Mouse (Mus musculus) adrenal gland, adult 18-20 months (tissue): Measurements from ENCODE around the gene Gm26602. TPM values are rescaled to one million over a fixed set of nuclear protein-coding genes. Genes with fewer than 3 reads are reported as not detected.
A peak's percentile ranks its signal among the peaks of the same experiment; 100 is the strongest.

ENCODE experiments used
- DNase-seq, 2 experiments: peaks; one replicate each; pipeline ENCODE4 v3.0.0; 2021 to 2022; ENCODE audit warnings: low spot score in 2 of 2
- long read RNA-seq, 2 experiments: library from polyadenylated mRNA; stranded (forward); transcript quantifications; one replicate each; pipeline ENCODE4 v2.0.0; 2021
- total RNA-seq, 2 experiments: library from RNA; stranded (reverse); gene quantifications; 1 replicate in 1 of 2; 2 replicates in 1 of 2; pipeline ENCODE4 v1.2.3; 2021

Gene Gm26602
- not detected for total RNA-seq
- long read RNA-seq, experiment 1 = 0 reads
- long read RNA-seq, experiment 2 = 0 reads

DNA sequence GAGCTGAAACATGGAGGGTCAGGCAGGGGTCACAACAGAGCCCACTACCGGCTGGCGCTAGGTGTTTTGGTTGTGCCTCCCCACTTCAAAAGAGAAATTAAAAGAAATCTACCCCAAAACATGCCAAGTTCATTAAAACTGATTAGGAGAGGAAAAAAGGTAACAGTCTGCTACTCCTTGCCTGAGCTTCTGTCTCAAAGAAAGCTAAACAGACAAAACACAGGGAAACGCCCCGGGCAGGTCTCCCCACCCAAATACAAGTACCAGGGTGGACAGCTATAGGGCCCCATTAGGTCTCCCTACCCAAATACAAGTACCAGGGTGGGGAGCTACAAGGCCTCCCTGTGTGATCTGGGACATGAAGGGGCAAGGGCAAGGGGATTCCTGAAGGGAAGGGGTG, at the start of gene Gm26602:
Gene Gm26602 (plus strand): TSS at position 301 of the 400 bp plus-strand sequence.
- DNase-seq = no peak

- no peak for DNase-seq
Measured at GRCm38 (mm10) chr10:79861230-79862048, 49.2 kb upstream of the Gm26602 start.

- DNase-seq = no peak
Measured at GRCm38 (mm10) chr10:79862049-79862788, 48.4 kb upstream of the Gm26602 start.

- no peak for DNase-seq
Measured at GRCm38 (mm10) chr10:79862925-79863324, 47.7 kb upstream of the Gm26602 start.

DNA sequence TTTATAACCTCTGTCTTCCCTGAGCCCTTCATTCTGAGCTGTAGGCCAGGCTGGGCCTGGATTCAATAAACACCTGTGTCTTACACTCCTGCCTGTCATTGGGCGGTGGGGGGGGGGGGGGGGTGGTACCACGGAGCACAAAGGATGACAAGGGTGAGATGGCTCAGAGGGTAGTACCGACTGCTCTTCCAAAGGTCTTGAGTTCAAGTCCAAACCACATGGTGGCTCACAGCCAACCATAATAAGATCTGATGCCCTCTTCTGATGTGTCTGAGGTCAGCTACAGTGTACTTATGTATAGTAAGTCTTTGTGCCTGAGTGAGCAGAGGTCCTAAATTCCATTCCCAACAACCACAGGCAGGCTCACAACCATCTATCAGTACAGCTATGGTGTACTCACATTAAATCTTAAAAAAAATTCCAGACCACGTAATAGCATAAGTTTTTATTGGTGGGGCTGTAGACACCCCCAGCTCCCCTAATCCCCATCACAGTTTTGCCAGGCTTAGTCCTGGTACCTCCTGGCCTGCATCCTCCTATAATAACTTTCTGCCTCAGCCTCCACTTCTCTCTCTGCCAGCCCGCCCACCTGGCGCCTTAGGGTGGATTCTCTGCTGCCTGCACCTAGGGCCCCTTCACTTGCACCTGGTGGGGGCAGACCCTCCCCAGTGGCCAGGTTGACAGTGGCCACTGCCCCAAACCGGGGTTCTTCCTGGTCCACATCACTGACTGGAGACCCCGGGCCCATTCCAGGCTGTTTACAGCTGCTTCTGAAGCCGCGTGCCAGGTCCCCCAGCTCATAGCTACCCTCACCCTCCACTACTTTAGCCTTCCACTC, 46.1 kb upstream of the Gm26602 start:
- peak in 1 of 2 experiments; percentile 26 for DNase-seq

GRCm38 (mm10) chr10:79865189-79865601, 45.5 kb upstream of the Gm26602 start:
- peak in 1 of 2 experiments; percentile 32 for DNase-seq

- peak in 1 of 2 experiments; percentile 35 for DNase-seq
Measured at GRCm38 (mm10) chr10:79865801-79866295, 44.8 kb upstream of the Gm26602 start.

DNA sequence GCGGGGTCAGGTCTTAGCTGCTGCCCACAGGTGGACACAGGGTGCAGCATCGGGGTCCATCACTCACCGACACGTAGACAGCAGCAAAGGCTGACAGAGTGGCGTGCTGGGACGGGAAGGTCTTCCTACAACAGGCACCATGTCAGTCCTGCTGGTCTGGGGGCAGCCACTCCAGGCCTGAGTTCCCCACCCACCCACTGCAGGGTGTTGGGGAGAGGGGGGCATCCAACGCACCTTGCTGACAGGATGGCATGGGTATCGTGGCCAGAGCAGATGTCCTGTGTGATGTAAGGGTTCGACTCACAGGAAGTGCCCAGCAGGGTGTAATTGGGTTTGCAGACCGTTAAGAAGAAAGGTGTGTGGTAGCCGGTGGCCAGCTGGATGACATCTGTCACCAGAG, 44.1 kb upstream of the Gm26602 start:
- no peak for DNase-seq

- no peak for DNase-seq
Measured at GRCm38 (mm10) chr10:79871845-79872244, 38.8 kb upstream of the Gm26602 start.

GRCm38 (mm10) chr10:79872862-79873261, 37.8 kb upstream of the Gm26602 start:
- no peak for DNase-seq

DNA sequence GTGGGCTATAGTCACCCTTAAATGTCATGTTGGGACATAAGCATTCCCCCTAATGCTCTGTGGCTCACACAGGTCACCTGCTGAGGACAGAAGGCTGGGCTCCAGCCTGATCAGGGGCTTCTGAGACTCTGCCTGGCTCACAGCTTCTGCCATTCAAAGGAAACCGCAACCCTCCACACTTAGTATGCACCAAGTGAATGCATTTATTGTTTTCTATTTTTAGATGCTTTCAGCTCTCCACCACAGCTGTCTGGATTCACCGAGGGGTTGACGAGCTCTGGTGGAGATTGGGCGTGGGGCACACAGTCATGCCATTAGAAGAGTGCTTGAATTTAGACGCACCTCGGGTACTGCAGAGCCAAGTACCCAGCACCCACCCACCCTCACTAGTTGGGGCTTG, 37.3 kb upstream of the Gm26602 start:
- no peak for DNase-seq

- no peak for DNase-seq
Measured at GRCm38 (mm10) chr10:79873715-79874289, 36.9 kb upstream of the Gm26602 start.

DNA sequence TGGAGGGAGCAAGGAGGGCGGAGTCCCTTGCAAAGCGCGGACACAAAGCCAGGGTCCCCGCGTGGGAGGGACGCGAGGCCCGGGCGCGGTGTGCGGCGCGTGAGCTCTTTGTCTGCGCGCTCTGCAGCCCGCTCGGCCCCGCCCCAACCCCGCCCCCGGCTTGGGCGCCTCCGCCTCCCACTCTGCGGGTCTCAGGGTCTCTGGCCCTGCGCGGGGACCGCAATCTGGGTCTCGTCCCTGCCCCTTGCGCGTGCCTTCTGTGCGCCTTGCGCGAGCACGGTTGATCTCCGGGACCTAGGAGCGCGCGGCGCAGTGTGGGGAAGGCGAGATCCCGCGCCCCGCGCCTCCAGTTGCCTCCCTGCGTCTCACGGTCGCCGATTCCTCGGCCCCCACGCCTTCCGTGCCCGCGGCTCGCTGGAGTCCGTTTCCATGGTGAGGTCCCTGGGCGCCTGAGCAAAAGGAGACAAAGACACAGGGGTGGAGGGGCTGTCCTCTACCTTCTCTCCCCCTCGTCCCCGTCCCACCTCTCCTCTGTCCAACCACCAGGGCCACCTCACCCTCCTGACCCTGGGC, 36.3 kb upstream of the Gm26602 start, which contains the start of the genes Prtn3 and Plppr3:
Gene Prtn3 (plus strand): TSS at position 187 of the 573 bp plus-strand sequence.
Gene Plppr3 (minus strand): TSS at position 345 of the 573 bp plus-strand sequence.
- DNase-seq = no peak

DNA sequence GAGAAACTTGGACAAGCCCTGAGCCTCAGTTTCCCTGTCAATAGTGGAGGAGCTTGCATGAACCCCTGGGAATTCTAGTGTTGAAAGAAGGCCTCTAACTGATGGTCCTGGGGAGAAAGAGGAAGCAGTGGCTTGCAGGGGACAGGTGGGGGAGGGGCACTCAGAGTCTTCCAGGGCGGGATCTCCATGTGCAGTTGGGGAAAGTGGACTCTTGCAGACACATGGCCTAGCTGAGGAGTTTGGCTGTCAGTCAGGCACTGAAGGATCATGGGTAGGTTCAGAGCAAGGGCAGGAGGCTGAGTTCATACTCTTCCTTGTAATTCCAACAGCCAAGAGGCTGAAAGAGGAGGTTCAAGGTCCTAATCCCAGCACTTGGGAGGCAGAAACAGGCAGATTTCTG, 33.5 kb upstream of the Gm26602 start:
- no peak for DNase-seq

GRCm38 (mm10) chr10:79877757-79878156, 32.9 kb upstream of the Gm26602 start:
- DNase-seq = no peak

DNA sequence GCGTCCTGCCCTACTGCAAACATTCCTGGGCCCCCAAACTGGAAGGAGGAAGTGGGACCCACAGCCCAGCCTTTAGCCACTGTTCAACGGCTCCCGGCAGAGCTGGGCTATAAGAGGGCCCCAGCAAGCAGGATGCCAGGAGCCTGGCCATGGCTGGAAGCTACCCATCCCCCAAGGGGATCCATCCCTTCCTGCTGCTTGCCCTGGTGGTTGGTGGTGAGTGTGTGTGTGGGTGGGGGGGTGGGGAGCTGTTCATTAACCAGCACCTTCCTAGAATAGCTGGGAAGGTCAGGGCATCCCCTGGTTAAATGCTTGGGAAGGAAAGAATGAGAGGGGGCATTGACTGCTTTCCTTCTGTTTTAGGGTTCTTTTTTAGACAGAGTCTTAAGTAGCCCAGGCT, 31.1 kb upstream of the Gm26602 start:
- no peak for DNase-seq

DNA sequence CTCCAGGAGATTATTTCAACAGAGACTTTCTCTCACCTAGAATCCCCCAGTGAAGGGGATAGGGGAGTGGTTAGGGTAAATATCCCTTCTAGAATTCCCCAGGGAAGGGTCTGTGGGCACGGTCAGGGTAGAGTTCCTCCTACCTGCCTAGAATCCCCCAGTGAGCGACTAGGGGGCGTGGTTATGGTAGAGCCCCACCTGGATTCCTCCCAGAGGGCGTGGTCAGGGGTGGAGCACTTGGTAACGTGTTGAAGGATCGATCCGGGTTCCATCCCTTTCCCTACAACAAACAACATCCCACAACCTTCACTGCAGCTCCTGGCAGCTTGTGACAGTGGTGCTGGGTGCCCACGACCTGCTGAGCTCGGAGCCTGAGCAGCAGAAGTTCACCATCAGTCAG, 29.9 kb upstream of the Gm26602 start:
- no peak for DNase-seq

- DNase-seq = no peak
Measured at GRCm38 (mm10) chr10:79881981-79882380, 28.7 kb upstream of the Gm26602 start.

- DNase-seq = peak; percentile 79 to 83
Measured at GRCm38 (mm10) chr10:79883297-79884084, 27.2 kb upstream of the Gm26602 start.
